Mouse (Mus musculus): ENCODE data around the gene Fshr. TPM values are rescaled to one million over a fixed set of nuclear protein-coding genes. Genes with fewer than 3 reads are reported as not detected.
"Not testable (repeated sequence)": the region's sequence is repeated elsewhere in the genome, so short reads cannot be mapped to it uniquely, and the experiment has no call there.

Fshr gene
- not detected for total RNA-seq (2018; cell fraction: chromatin; rRNA removed)
- not detected for total RNA-seq (2018; cell fraction: cytosol; rRNA removed)
- not detected for total RNA-seq (2018; cell fraction: nucleus; rRNA removed)
- not detected in 3 replicates for polyA plus RNA-seq (2018)

DNA sequence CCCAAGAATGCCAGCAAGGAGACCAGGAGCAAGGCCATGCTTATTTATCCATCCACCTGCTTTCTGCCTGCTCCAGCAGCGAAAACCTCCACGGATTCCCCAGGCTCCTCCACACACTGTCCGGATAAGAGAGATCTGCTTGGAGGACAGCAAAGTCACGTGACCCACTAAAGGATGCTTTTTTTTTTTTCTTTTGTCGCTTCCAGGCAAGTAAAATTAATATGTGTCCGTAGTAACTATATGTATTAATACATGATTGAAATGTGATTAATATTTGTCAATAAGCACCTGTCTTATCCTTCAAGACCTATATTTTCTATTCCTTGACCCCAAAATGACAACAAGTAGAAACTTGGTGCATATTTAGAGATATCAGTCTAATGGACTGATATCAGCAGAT, at the start of gene Fshr:
Fshr (minus strand) TSS at position 101 of the 400 bp plus-strand sequence.
- 98% methylated on average over 6 of the region's 6 CpGs for WGBS (ENCODE audit: missing documents)
- Histone ChIP-seq H3K4me3 (ENCODE audit: inconsistent target) (no peak within 1 kb of the TSS), H3K79me2 (ENCODE audit: inconsistent target) (no peaks in the 10 kb centered on the region), H3K36me3 (ENCODE audit: inconsistent target) (no peaks in the 10 kb centered on the region), H3K27ac (no peak within 1 kb of the TSS)

DNA sequence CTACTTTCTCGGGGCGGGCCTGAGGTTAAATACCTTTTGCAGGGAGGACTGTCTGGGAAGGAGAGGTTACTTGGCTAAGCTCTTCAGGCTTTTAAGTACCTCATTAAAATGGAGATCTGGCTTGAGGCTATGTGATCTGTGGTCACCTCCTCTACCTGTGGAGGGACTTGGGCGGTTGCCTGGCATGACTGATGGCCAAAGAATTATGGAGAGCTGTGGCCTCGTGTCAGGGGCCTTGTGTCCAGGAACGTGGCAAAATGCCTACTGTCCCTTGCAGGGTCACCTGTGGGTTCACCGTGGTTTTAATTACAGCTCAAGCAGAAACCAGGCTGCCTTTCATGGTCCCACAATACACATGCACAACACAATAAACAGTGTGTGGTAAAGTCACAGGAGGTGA, 1.7 kb upstream of the Fshr start:
- Histone ChIP-seq H3K36me3 (ENCODE audit: inconsistent target) (no peaks in the 10 kb centered on the region), H3K79me2 (ENCODE audit: inconsistent target) (no peaks in the 10 kb centered on the region), H3K4me3 (ENCODE audit: inconsistent target) (no peak overlapping the region), H3K27ac (no peak overlapping the region)
- 85% methylated on average over 5 of the region's 6 CpGs for WGBS (ENCODE audit: missing documents)

DNA sequence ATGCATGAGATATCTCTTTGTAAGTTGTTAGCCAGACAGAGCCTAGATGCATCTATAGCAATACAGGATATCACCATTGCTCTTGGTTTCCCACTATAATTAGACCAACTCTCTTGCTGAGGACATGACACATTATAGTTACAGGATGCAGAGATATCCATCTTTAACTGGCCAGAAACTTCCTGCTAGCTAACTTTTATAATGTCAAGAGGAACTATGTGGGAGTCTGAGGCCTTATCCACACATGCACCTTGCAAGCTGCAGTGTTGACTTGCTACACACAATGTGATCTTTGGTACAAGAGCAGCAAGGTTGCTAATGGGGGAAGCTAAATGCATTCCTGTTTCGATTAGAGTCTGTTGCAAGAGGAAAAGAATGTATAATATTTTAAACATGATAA, 26.9 kb downstream of the Fshr start:
- WGBS (ENCODE audit: missing documents) = 13% methylated on average over 1 of the region's 1 CpGs
- Histone ChIP-seq H3K36me3 (ENCODE audit: inconsistent target) (no peaks in the 10 kb centered on the region), H3K4me3 (ENCODE audit: inconsistent target) (no peak overlapping the region), H3K79me2 (ENCODE audit: inconsistent target) (no peaks in the 10 kb centered on the region), H3K27ac (no peak overlapping the region)

DNA sequence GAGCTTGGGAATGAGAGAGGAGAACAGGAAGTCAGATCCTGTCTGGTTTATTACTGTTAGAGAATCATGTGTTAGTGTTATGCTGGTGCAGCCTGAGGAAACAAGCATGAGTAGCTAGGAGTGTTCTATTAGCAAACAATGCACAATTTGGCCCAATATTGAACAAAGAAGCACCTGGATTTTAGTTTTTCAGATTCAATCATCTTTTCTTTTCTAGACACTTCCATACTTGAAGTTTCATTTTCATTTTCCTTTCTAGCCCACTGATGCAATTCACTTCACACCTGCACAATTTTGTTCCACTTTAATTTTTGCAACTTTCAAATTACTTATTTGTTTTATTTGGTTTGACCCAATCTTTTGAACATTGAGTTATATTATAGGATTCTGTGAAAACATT, 35.7 kb downstream of the Fshr start:
- H3K79me2 ChIP-seq (ENCODE audit: inconsistent target) = no peaks in the 10 kb centered on the region
- no peak overlapping the region for H3K4me3 ChIP-seq (ENCODE audit: inconsistent target)
- no peak overlapping the region for H3K27ac ChIP-seq
- H3K36me3 ChIP-seq (ENCODE audit: inconsistent target) = no peaks in the 10 kb centered on the region

DNA sequence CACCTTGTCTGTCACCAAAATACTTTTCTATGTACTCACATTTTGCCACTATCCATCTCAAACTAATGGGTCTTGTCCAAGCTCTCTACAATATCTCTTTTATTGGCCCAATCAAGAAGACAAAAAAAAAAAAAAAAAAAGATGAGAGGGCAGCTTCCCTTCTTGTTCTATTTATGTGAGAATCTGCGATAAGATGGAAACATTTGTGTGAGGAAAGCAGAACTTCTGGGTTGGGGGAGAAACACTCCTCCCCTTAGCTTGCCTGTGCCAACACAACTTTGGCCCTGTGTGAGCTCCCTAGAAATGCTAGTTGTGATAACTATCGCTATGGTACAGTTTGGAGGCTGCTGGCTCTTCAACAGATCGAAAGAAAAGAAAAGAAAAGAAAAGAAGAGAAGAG, 38.0 kb downstream of the Fshr start:
- 73% methylated on average over 3 of the region's 3 CpGs for WGBS (ENCODE audit: missing documents)
- H3K27ac ChIP-seq = no peak overlapping the region
- H3K4me3 ChIP-seq (ENCODE audit: inconsistent target) = no peak overlapping the region

DNA sequence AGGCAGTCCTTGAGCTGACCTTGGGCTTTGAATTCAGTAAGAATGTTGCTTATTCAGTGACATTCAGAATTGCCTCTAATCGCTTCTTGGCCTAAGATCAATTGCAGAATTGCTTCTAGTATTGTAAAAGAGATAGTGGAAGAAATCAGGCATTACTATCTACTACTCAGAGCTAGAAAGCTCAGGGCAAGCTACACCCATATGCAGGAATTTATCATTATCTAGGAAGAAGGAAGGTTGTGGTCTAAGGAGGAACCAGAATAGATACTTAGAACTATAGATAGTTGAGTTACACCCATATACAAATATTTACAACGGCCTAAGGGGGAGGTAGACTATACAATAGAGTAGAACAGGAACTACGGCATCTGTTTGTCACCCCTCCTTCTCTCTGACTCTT, 41.1 kb downstream of the Fshr start:
- H3K27ac ChIP-seq; H3K4me3 ChIP-seq (ENCODE audit: inconsistent target): not testable (repeated sequence)
- WGBS (ENCODE audit: missing documents) = 95% methylated on average over 3 of the region's 3 CpGs

More for the DNA sequence above, 38.0 kb downstream of the Fshr start:
- no peaks in the 10 kb centered on the region for H3K79me2 ChIP-seq (ENCODE audit: inconsistent target)
- H3K36me3 ChIP-seq (ENCODE audit: inconsistent target) = no peaks in the 10 kb centered on the region

DNA sequence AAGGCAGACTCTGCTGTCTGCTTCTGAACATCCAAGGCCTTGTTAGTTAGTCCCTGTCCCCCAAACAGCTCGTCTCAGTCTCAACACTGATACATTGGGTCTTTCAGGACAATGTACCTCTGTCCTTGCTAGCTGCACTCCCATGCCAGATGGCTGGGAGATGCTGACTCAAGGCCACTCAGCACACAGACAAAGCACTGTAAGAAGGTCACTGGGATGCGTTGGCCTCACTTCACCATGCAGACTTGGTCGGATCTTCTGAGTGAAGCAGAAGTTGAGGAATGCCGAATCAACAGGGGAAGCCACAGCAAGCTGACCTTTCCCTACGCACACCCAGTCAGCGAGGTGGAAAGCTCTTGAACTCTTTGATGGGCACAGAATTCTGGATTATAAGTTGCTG, 55.7 kb downstream of the Fshr start:
- no peaks in the 10 kb centered on the region for H3K36me3 ChIP-seq (ENCODE audit: inconsistent target)
- 92% methylated on average over 6 of the region's 6 CpGs for WGBS (ENCODE audit: missing documents)
- no peak overlapping the region for H3K27ac ChIP-seq
- no peaks in the 10 kb centered on the region for H3K79me2 ChIP-seq (ENCODE audit: inconsistent target)
- no peak overlapping the region for H3K4me3 ChIP-seq (ENCODE audit: inconsistent target)

More for the DNA sequence above, 41.1 kb downstream of the Fshr start:
- not testable (repeated sequence) for H3K79me2 ChIP-seq (ENCODE audit: inconsistent target); H3K36me3 ChIP-seq (ENCODE audit: inconsistent target)

DNA sequence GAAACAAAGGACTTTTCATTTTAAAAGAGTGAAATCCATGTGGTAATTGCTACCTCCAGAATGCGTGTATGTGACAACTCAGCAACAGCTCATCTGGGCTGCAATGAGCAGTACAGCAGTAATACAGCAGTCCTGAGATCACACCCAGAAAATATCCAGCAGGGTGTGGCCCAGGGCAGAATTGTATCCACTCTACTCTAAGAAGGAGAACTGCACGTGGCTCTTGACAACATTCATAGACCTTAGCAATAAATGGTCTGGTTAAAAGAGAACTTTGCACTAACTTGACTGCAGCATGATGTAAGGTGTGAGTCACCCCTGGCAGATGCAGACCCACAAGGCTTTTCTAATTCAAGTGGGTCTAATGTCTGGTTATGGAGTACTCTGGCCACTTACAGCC, 80.5 kb downstream of the Fshr start:
- WGBS (ENCODE audit: missing documents) = 68% methylated on average over 2 of the region's 2 CpGs
- no peaks in the 10 kb centered on the region for H3K36me3 ChIP-seq (ENCODE audit: inconsistent target)
- no peaks in the 10 kb centered on the region for H3K79me2 ChIP-seq (ENCODE audit: inconsistent target)
- no peak overlapping the region for H3K4me3 ChIP-seq (ENCODE audit: inconsistent target)
- no peak overlapping the region for H3K27ac ChIP-seq

DNA sequence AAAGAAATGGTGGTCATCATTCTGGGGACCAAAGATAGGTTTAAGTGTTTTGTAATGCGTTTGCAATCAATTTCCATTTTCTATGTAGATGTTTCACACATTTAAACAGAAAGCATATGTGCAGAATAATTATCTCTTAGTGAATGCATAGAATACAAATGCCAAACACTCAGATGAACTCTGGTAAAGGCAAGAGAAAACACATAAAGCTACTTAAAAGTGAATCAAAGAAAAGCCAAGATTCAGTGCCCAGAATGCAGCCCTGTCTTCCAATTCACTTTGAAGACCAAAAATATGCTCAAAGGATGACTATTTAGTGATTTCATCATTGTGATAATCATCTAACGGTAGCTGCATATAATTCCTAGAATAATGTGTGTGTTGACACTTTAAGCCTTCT, 81.2 kb downstream of the Fshr start:
- Histone ChIP-seq H3K27ac (no peak overlapping the region), H3K36me3 (ENCODE audit: inconsistent target) (no peaks in the 10 kb centered on the region), H3K4me3 (ENCODE audit: inconsistent target) (no peak overlapping the region), H3K79me2 (ENCODE audit: inconsistent target) (no peaks in the 10 kb centered on the region)
- 86% methylated on average over 2 of the region's 2 CpGs for WGBS (ENCODE audit: missing documents)

DNA sequence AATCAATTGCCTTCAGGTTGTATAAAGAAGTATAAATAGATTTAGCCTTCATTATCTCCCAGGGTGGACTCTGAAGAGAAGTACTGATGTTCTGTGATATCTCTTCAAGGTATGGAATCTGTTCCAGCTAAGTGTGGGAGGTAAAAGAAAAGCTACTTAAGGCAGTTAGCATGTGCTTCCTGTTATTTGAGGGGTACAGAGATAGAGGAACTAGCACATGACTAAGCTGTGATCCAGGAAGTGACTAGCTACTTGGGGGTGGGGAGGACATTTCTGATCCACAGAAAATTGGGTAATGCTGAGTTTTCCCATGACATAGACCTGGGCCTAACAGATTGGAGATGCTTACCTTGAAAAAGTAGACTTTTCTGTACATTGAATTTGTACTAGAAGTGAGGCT, 86.5 kb downstream of the Fshr start:
- Histone ChIP-seq H3K27ac (no peak overlapping the region), H3K79me2 (ENCODE audit: inconsistent target) (no peaks in the 10 kb centered on the region), H3K4me3 (ENCODE audit: inconsistent target) (no peak overlapping the region), H3K36me3 (ENCODE audit: inconsistent target) (no peaks in the 10 kb centered on the region)

DNA sequence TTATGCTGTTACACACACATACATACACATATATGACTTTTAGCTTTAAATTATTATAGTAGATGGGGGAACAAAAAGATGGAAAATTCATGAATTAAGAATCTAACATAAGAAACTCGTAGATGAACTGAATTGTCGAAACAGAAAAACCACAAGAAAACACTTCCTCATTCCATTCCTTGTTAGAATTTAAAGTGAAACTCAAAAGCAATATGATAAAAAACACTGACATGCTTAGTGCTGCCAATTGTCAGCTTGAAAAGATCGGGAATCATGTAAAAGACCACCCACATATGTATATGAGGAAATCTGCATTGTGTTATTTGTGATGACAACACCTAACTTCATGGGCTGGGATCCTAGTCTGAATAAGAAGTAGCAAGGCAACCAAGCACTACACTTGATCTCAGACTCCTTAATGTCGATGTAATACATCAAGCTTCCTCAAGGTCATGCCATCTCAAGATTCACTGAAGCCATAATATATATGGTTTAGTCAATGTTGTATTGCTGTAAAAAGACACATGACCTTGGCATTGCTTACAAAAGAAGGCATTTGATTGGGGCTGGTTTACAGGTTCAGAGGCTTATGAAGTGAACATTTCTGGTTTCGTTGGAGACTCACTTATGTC, 99.6 kb downstream of the Fshr start:
- Histone ChIP-seq H3K79me2 (ENCODE audit: inconsistent target) (no peaks in the 10 kb centered on the region), H3K27ac (peak overlapping the region; percentile 28; the same call in 1 of the 2 replicates), H3K36me3 (ENCODE audit: inconsistent target) (no peaks in the 10 kb centered on the region), H3K4me3 (ENCODE audit: inconsistent target) (no peak overlapping the region)
- WGBS (ENCODE audit: missing documents) = 23% methylated on average over 5 of the region's 5 CpGs

DNA sequence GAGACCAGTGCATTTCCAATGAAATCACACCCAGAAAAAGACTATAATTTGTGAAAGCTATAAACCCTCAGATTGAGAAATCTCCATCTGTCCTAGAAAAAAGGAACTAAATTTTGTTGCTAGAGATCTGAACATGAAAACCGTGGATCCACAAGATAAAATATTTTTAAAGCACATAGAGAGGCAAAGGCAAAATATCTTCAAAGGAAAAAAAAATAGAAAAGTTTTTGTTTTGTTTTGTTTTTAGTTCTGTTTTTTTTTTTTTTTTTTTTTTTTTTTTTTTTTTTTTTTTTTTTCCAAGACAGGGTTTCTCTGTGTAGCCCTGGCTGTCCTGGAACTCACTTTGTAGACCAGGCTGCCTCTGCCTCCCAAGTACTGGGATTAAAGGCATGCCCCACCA, 100.7 kb downstream of the Fshr start:
- not testable (repeated sequence) for H3K79me2 ChIP-seq (ENCODE audit: inconsistent target); H3K36me3 ChIP-seq (ENCODE audit: inconsistent target); H3K27ac ChIP-seq; H3K4me3 ChIP-seq (ENCODE audit: inconsistent target)
- WGBS (ENCODE audit: missing documents) = 14% methylated on average over 1 of the region's 1 CpGs

DNA sequence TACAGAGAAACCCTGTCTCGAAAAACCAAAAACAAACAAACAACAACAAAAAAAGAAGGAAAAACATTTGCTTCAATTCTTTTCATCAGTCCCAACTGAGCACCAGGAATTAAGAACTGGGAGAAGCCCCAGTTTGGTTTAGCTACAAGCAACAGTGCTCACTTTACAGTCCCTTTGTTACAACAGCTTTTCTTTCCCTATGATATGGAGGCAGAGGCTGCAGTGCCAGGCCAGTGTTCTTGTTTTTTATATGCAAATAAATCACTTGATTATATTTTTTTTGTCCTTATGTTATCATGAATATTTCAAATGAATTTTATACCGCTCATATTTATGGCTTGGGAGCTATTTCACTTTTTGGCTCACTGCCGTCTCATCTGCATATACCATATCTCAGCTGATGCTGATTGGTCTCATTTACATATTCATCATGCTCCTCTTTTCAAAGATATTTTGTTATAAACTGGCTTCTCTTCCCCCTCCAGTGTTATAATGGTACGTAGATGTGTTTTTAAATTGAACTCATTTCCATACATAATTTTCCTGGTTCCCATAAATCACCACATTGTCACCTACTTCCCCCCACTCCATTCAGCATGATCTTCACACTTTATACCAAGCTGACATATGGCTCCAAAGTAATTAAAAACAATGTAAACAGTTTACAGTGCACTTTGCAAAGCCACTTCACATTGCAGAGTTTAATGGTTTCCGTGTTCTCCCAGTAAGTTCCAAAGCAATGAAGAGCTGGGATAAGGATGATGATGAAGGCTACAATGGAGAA, 110.6 kb downstream of the Fshr start:
- no peaks in the 10 kb centered on the region for H3K36me3 ChIP-seq (ENCODE audit: inconsistent target)
- H3K4me3 ChIP-seq (ENCODE audit: inconsistent target) = no peak overlapping the region
- H3K79me2 ChIP-seq (ENCODE audit: inconsistent target) = no peaks in the 10 kb centered on the region
- H3K27ac ChIP-seq = no peak overlapping the region
- WGBS (ENCODE audit: missing documents) = 97% methylated on average over 5 of the region's 5 CpGs

DNA sequence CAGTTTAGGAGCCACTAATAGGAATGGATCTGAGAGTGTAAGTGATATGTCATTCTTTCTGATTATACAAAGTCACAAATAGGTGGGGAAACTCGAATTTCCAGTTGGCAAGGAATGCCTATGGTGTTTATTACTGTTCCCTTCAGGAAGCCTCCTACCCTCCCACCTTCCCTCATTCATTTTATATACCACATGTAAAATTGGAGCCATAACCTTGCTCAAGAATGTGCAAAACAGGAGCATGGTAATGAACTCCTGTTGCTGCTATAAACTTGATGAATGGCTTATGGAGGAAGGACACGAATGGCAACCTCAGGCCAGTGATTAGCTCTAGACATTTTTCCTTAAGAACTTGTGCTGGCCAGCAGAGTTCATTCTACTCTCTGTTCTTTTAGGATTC, 117.6 kb downstream of the Fshr start:
- Histone ChIP-seq H3K36me3 (ENCODE audit: inconsistent target) (no peaks in the 10 kb centered on the region), H3K79me2 (ENCODE audit: inconsistent target) (no peaks in the 10 kb centered on the region), H3K27ac (no peak overlapping the region), H3K4me3 (ENCODE audit: inconsistent target) (no peak overlapping the region)
- WGBS (ENCODE audit: missing documents) = 94% methylated on average over 2 of the region's 2 CpGs

DNA sequence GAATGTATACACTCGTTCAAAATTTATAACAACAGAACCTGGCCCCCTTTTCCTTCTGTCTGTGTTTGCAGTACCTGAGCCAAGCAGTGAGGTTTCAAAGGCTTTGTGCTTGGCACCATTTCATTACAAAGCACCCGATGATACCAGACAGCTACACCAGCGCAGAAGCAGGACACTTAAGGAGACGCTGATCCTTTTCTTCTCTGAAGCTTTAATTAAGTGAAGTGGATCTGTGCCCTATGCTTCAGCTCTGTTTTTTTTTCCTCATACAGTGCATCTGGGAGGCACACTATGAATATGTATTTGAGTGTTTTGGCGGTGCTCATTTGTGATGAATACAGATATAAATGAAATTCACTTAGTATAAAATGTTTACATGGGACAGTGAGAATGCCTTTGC, 120.8 kb downstream of the Fshr start:
- Histone ChIP-seq H3K36me3 (ENCODE audit: inconsistent target) (no peaks in the 10 kb centered on the region), H3K27ac (no peak overlapping the region), H3K79me2 (ENCODE audit: inconsistent target) (no peaks in the 10 kb centered on the region), H3K4me3 (ENCODE audit: inconsistent target) (no peak overlapping the region)
- WGBS (ENCODE audit: missing documents) = 100% methylated on average over 5 of the region's 5 CpGs

All from macrophage (primary cell).